Mouse (Mus musculus) frontal cortex, postnatal 14 days (tissue): ENCODE measurements around the gene Cdk10.
"Not testable (repeated sequence)": the region's sequence is repeated elsewhere in the genome, so short reads cannot be mapped to it uniquely, and the experiment has no call there.

ENCODE experiments used
- DNase-seq, 2 experiments: peaks; one replicate each; pipeline ENCODE4 v3.0.0; 2022; ENCODE audit warnings: low spot score in 2 of 2

Cdk10 gene

DNA sequence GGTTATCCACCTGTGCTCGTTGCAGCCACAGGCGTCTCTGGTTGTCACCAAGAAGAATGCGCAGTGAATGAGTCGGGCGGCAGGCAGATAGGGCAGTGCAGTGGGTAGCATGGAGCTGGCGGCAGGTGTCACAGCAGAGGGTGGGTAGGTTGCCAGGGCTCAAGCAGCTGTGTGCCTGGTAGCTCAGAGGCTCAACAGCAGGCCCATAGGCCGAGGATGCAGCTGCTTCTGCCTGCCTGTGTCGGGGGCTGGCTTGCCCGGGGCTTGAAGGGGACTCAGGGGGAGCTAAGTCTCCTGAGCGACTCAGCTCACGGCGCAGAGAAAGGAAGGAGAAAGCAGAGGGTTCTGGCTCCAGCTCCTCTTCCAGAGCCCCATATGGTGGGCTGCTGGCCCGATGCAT is 8.7 kb downstream of the Cdk10 start:
- DNase-seq: no peak

DNA sequence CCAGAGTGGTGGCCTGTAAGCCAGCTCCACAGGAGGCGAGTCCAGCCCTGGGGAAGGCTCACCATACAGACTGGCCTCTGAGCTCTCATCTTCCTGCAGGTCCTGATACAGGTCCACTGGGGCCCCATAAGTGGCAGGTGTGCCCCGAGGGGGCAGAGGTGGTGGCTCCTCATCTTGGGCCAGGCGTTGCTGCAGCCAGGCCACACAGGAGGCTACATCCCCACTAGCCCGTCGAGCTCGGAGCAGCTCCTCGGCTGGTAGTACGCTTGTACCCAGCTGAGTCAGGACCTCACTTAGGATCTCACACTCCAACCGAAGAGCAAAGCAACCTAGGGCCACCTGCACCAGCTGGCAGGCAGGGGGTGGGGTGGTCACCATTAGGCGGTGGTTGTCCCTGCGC is 9.1 kb downstream of the Cdk10 start:
- no peak for DNase-seq

DNA sequence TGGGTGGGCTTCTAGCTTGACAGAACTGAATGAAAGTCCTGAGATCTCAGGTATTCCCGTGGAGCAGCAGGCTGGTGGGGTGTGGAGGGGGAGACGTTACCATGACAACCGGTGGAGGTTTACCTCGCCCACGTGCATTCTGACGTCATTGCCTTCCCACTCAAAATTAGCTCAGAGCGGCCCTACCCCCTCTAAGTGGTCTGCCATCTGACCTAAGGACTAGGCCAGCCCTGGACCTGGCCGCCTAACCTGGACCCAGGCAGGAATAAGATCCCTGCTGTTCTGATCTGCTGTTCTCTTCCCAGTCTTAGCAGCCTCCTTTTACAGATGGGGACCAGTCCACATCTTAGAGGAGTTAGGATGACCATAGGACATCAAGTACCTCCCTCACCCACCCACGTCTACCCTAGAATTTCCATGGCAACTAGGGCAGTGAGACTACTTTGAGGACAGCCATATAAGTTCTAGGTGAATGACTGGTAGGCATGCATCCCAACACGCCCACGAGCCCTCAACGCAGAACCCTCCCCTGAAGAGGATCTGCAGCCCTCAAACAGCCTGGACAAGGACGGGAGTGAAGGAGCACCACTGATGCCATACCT is 10.4 kb downstream of the Cdk10 start:
- DNase-seq: peak; percentile 73 to 81

GRCm38 (mm10) chr8:123235520-123236497 is 11.2 kb downstream of the Cdk10 start, which contains the start of gene Spata2l:
Spata2l (minus strand) TSS chr8:123236233.
- peak; percentile 77 to 80 for DNase-seq

- DNase-seq: no peak
Measured at GRCm38 (mm10) chr8:123239398-123239797, 14.8 kb downstream of the Cdk10 start.

DNA sequence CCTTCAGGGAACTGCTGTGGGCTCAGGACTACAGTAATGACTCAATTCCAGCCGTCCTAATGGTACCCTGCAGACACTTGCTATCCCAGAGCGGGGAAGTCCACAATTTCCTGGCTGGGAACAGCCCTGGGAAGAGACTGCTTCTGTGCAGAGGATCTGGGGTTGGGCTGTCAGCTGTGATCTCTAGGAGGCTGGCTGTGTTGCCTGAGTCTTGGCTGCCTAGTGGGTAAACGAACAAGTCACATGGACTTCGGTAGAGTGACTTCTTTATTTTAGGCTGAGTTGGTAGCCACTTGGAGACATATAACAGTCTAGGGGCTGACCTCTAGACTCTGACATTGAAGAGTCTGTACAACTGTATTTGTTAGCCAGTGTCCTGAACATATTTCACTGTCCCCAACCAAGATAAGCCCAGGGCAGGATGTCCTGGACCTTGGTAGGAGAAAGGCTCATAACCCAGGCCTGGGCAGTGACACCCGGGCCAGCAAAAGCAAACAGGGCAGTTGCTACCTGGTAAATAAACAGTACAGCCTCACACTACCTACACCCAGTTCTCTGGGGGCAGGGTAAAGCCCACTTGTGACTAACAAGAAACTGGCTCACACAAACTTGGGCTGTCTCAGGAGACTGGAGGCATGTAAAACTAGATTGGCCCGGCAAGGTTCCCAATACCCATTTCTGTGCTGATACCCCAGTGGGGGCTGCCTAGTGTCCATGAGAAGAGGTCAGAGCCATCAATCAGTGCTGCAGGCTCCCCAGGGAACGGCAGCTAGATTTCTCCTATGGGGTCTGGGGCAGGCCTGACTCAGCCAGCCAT is 17.7 kb downstream of the Cdk10 start:
- DNase-seq: no peak

- DNase-seq: no peak
Measured at GRCm38 (mm10) chr8:123243053-123243452, 18.4 kb downstream of the Cdk10 start.

- no peak for DNase-seq
Measured at GRCm38 (mm10) chr8:123244382-123244781, 19.7 kb downstream of the Cdk10 start.

GRCm38 (mm10) chr8:123245543-123245942 is 20.9 kb downstream of the Cdk10 start:
- DNase-seq: no peak

DNA sequence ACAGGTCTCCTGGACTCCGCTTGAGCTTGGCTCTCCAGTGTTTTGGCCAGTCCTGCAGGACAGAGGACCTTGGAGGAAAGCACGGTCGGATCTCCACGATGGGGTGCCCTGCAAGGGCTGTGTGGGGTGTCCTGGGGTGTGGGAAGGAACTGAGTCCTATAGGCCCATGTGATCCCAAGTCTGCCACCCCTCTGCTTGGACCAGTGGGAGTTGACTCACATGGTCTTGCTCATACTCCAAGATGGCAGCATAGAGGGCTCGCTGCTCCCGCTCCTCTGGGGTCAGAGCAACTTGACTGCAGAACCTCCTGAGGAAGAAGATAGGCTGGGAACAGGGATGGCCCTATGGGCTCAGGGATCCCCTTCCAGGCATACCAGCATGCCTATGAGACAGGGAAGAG is 23.1 kb downstream of the Cdk10 start:
- no peak for DNase-seq

GRCm38 (mm10) chr8:123248596-123248995 is 24.0 kb downstream of the Cdk10 start:
- DNase-seq: no peak

- no peak for DNase-seq
Measured at GRCm38 (mm10) chr8:123250940-123251339, 26.3 kb downstream of the Cdk10 start.

GRCm38 (mm10) chr8:123252925-123253324 is 28.3 kb downstream of the Cdk10 start:
- no peak for DNase-seq

GRCm38 (mm10) chr8:123253451-123254098 is 28.9 kb downstream of the Cdk10 start:
- no peak for DNase-seq

DNA sequence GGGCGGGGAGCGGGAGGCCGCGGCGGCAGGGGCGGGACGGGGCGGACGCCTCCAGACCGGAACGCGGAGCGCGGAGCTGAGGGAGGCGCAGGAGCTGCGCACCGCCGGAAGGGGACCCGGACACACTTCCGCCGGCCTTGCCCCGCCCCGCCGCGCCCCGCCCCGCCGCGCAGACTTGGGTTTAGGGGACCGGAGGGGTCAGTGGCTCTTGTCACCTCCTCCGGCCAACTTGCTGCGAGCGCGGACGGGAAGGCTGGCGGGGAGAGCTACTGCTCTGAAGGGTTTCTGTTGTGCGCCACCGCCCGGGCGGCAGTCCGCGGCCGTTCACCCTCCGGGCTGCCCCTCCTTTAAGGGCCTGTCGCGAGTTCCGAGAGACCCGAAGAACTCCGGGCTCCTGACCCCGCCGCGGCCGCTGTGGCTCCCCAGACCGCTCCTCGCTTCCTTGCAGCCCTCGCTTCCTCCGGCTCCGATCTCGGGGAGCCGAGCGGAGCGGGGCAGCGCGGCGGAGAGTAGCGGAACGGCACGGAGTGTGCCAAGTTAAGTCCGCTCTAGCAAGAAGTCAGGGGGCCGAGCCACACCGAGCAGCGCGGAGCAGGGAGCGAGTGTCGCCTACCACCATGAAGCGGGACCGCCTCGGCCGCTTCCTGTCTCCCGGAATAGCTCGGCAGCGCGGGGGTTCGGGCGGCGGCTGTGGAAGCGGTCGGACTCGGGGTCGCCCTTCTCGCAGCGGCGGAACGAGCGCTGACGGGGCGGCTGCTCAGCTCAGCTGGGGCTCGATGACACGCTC is 29.6 kb downstream of the Cdk10 start, which contains the start of the genes Zfp276 and Vps9d1:
Gene Zfp276 (plus strand): TSS at position 97 of the 787 bp plus-strand sequence.
Gene Vps9d1 (minus strand): TSS at position 250 of the 787 bp plus-strand sequence.
- peak; percentile 55 to 74 for DNase-seq

- no peak for DNase-seq
Measured at GRCm38 (mm10) chr8:123255170-123255569, 30.5 kb downstream of the Cdk10 start.

GRCm38 (mm10) chr8:123257114-123257513 is 32.5 kb downstream of the Cdk10 start:
- peak in 1 of 2 experiments; percentile 41 for DNase-seq

DNA sequence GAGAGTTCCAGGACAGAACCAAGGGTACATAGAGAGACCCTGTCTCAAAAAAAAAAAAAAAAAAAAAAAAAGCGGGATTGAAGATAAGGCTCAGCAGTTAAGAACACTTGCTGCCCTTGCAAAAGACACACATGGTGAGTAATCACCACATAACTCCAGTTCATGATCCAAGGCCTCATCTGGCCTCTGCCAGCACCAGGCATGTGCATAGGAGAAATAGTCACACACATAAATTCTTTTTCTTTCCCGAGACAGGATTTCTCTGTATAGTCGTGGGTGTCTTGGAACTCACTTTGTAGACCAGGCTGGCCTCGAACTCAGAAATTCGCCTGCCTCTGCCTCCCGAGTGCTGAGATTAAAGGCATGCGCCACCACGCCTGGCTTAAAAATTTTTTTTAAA is 33.0 kb downstream of the Cdk10 start:
- not testable (repeated sequence) for DNase-seq

GRCm38 (mm10) chr8:123267926-123268656 is 43.4 kb downstream of the Cdk10 start:
- no peak for DNase-seq

- DNase-seq: no peak
Measured at GRCm38 (mm10) chr8:123271147-123271546, 46.5 kb downstream of the Cdk10 start.
